Mouse (Mus musculus): Measurements from ENCODE around the gene Rmi2.
A peak's percentile ranks its signal among the peaks of the same experiment; 100 is the strongest.

- TF ChIP-seq POLR2A (IDR thresholded peaks at IDR 0.05; ENCODE audit: extremely low read depth, insufficient read depth, low read length) = no peak
- peak; percentile 37; the same call in 1 of the 2 replicates for TF ChIP-seq CTCF (IDR thresholded peaks at IDR 0.05; ENCODE audit: low read depth, low read length)
These were observed 55.5 kb downstream of the Rmi2 start for GRCm38 (mm10) chr16:10890363-10890762.
